Mouse (Mus musculus): Measurements from ENCODE around the gene Btg2. TPM values are rescaled to one million over a fixed set of nuclear protein-coding genes. Genes with fewer than 3 reads are reported as not detected.

Btg2 gene
- polyA plus RNA-seq, 1 experiment from 2014 or later, result 27.2 TPM

DNA sequence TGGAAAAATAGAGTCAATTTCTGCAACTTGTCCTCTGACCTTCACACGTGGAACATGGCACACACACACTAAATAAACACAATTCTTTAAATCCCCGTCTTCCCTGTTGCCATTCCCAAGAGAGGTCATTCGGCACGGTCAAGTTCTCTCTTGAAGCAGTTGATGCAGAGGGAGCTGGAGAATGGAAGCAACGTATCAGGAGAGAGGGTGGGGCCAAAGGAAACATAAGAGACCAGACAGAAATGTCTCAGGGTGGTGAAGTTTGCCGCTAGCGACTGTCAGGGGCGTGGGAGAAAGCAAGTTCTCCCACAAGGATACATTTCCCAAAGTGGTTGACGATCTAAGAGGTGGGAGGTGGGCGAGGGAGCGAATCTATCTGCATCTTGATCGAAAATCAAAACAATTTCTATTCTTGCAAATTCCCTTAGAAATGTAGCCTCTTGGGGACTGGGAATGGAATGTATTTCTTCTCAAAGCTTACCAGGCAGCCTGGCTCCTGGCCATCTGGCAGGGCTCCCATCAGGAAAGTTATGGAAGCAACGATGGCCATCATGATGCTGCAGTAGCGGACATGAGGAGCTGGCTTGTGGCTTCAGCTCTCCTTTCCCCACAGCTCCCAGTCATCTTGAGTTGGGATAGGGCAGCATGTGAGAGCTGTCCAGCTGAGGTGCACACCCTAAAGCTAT lies 50.6 kb downstream of the Btg2 start:
- Histone ChIP-seq H3K27ac (ENCODE audit: low read length) (no peak overlapping the region), H3K9me3 (replicated peaks; ENCODE audit: control insufficient read depth, low read length, poor library complexity, severe bottlenecking) (no peaks in the 10 kb centered on the region), H3K4me1 (ENCODE audit: control insufficient read depth, insufficient read depth, low read length) (no peaks in the 10 kb centered on the region), H3K27me3 (ENCODE audit: control insufficient read depth, insufficient read depth, low read depth, low read length) (no peaks in the 10 kb centered on the region), H3K4me3 (ENCODE audit: low read depth, low read length) (no peak overlapping the region), H3K36me3 (ENCODE audit: control insufficient read depth, insufficient read depth, low read length) (no peaks in the 10 kb centered on the region), H3K4me2 (ENCODE audit: low read length) (no peak overlapping the region), H3K9ac (ENCODE audit: low read depth, low read length) (no peak overlapping the region)
- no peak for ATAC-seq
- 81% methylated on average over 14 of the region's 14 CpGs for WGBS

DNA sequence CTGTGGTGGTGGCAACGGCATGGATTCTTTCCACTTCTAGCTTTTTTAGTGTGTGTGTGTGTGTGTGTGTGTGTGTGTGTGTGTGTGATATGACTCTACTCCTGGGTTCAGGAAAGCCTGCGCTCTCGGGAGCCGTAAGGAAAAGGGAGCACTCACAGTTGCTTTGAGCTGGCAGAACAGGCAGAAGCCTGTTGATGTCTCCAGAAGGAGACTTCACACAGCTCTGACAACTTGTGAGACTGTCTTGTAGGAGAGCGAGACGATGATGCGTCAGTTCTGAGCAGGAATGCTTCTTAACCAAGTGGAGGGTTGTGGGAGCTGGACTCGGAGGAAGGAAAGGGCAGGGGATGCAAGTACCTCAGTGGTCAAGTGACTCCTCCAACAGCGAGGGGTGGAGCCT lies 52.2 kb downstream of the Btg2 start:
- H3K9ac ChIP-seq (ENCODE audit: low read depth, low read length), result no peak overlapping the region
- no peaks in the 10 kb centered on the region for H3K9me3 ChIP-seq (replicated peaks; ENCODE audit: control insufficient read depth, low read length, poor library complexity, severe bottlenecking)
- no peak for ATAC-seq
- no peak overlapping the region for H3K4me3 ChIP-seq (ENCODE audit: low read depth, low read length)
- H3K27ac ChIP-seq (ENCODE audit: low read length), result no peak overlapping the region
- H3K27me3 ChIP-seq (ENCODE audit: control insufficient read depth, insufficient read depth, low read depth, low read length), result no peaks in the 10 kb centered on the region
- WGBS, result 91% methylated on average over 9 of the region's 9 CpGs
- H3K4me2 ChIP-seq (ENCODE audit: low read length), result no peak overlapping the region
- H3K4me1 ChIP-seq (ENCODE audit: control insufficient read depth, insufficient read depth, low read length), result no peaks in the 10 kb centered on the region
- no peaks in the 10 kb centered on the region for H3K36me3 ChIP-seq (ENCODE audit: control insufficient read depth, insufficient read depth, low read length)

GRCm38 (mm10) chr1:134025975-134026374 lies 52.9 kb downstream of the Btg2 start:
- no peak for ATAC-seq
- Histone ChIP-seq H3K9me3 (replicated peaks; ENCODE audit: control insufficient read depth, low read length, poor library complexity, severe bottlenecking) (no peaks in the 10 kb centered on the region), H3K4me1 (ENCODE audit: control insufficient read depth, insufficient read depth, low read length) (no peaks in the 10 kb centered on the region), H3K36me3 (ENCODE audit: control insufficient read depth, insufficient read depth, low read length) (no peaks in the 10 kb centered on the region), H3K4me2 (ENCODE audit: low read length) (no peak overlapping the region), H3K4me3 (ENCODE audit: low read depth, low read length) (no peak overlapping the region), H3K27me3 (ENCODE audit: control insufficient read depth, insufficient read depth, low read depth, low read length) (no peaks in the 10 kb centered on the region), H3K9ac (ENCODE audit: low read depth, low read length) (no peak overlapping the region), H3K27ac (ENCODE audit: low read length) (no peak overlapping the region)
- WGBS, result 66% methylated on average over 5 of the region's 5 CpGs

Other genes with a start within 250 kb of the Btg2 start
- 2.3 and 3.7 TPM in 2 replicates for gene Optc, start 171.1 kb downstream of the Btg2 start, polyA plus RNA-seq (2015; fragmentation: Nextera tagmentation; extraction: Ambion mirVana)
- gene Prelp, start 157.7 kb downstream of the Btg2 start, polyA plus RNA-seq (2015; fragmentation: Nextera tagmentation; extraction: Ambion mirVana), result 8.1 and 9.1 TPM in 2 replicates
- gene Fmod, start 41.9 kb downstream of the Btg2 start, polyA plus RNA-seq (2015; fragmentation: Nextera tagmentation; extraction: Ambion mirVana), result 9.8 and 15.2 TPM in 2 replicates
- gene Chit1, start 32.1 kb upstream of the Btg2 start, polyA plus RNA-seq (2015; fragmentation: Nextera tagmentation; extraction: Ambion mirVana), result 0.21 TPM in 1 of 2 replicates, not detected in the other
- 2.0 and 3.9 TPM in 2 replicates for gene Chil1, start 103.1 kb upstream of the Btg2 start, polyA plus RNA-seq (2015; fragmentation: Nextera tagmentation; extraction: Ambion mirVana)
- 0.18 TPM in 1 of 2 replicates, not detected in the other for gene Mybph, start 114.3 kb upstream of the Btg2 start, polyA plus RNA-seq (2015; fragmentation: Nextera tagmentation; extraction: Ambion mirVana)
- 18.0 and 26.6 TPM in 2 replicates for gene Adora1, start 156.3 kb upstream of the Btg2 start, polyA plus RNA-seq (2015; fragmentation: Nextera tagmentation; extraction: Ambion mirVana)
- 0.13 and 0.14 TPM in 2 replicates for gene Myog, start 210.9 kb upstream of the Btg2 start, polyA plus RNA-seq (2015; fragmentation: Nextera tagmentation; extraction: Ambion mirVana)